Mouse (Mus musculus): ENCODE results near the gene Hadha.

GRCm38 (mm10) chr5:30187687-30188485, 32.9 kb upstream of the Hadha start:
- TF ChIP-seq CTCF (IDR thresholded peaks at IDR 0.05; ENCODE audit: low read depth), result no peak
- no peak for TF ChIP-seq EP300 (optimal IDR thresholded peaks at IDR 0.05)
